Mouse (Mus musculus) erythroblast, embryonic 14.5 days (primary cell): ENCODE measurements at regions not wholly inside any gene's neighbourhood (a gene's known extent, or its start where the extent isn't known, plus 50 kb on each side); places are given as distances from the start of the nearest gene placed in this dataset.

ENCODE experiments used
- GATA1 ChIP-seq: IDR thresholded peaks from 2 replicates; pipeline ENCODE4 v1.6.1; 2012; ENCODE audit warnings: low read length, inconsistent platforms, mixed read lengths
- TAL1 ChIP-seq: IDR thresholded peaks from 3 replicates; pipeline ENCODE4 v1.6.1; 2012; ENCODE audit warnings: low read length, inconsistent platforms, mixed read lengths

DNA sequence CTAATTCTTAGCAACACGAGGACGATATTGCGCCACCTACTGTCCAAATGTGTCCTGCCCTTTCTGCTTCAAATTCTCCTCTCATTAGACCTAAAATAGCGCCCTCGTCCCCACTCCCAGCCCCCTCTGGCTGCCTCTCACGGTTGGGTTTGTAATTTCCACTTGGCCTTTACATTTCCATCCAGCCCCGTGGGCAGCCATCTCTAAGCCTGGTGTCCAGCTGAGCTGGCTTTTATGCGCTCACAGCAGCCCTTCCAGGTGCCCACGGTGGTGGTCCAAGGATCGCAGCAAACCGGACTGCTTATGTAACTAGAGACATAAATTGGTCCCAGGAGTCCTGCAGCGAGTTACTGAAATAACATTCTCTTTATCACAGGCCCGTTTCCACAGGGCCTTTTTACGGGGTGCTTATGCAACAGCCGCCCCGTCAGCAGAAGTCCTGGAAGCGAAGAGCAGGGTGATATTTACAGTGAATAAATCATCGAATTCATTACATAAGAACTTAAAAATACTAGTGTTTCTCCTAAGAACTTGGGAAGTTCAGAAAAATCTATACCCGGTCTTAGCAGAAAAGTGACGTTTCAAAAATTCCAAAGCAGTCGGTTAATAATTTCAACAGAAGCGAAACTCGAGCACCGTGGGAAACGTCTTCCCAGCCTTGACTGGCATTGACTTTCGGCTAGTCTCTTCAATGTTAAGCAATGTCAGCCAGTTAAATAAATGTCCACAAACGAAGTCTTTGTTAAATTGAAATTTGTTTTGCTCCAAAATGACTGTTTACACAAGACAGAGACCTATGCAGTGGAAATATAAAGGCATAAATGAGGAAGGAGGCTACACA, 57.3 kb upstream of the Cpsf6 start:
- TF ChIP-seq TAL1 (no peak), GATA1 (no peak)
